Mouse (Mus musculus) adrenal gland, adult 18-20 months (tissue): ENCODE results near the gene Alkbh4. TPM values are rescaled to one million over a fixed set of nuclear protein-coding genes. Genes with fewer than 3 reads are reported as not detected.
"Not testable (repeated sequence)": the region's sequence is repeated elsewhere in the genome, so short reads cannot be mapped to it uniquely, and the experiment has no call there.

ENCODE experiments used
- DNase-seq, 2 experiments: peaks; one replicate each; pipeline ENCODE4 v3.0.0; 2021 to 2022; ENCODE audit warnings: low spot score in 2 of 2
- total RNA-seq, 2 experiments: library from RNA; stranded (reverse); gene quantifications; 1 replicate in 1 of 2; 2 replicates in 1 of 2; pipeline ENCODE4 v1.2.3; 2021

Gene Alkbh4
- total RNA-seq, 2 experiments from 2014 or later: 8.3 to 8.5 TPM

- DNase-seq: no peak
Measured at GRCm38 (mm10) chr5:136140057-136140482, 4.1 kb downstream of the Alkbh4 start.

GRCm38 (mm10) chr5:136142746-136143145 lies 6.8 kb downstream of the Alkbh4 start:
- DNase-seq: no peak

GRCm38 (mm10) chr5:136143161-136143755 lies 7.3 kb downstream of the Alkbh4 start:
- DNase-seq: no peak

- DNase-seq: no peak
Measured at GRCm38 (mm10) chr5:136144606-136145430, 8.9 kb downstream of the Alkbh4 start.

GRCm38 (mm10) chr5:136146936-136147335 lies 11.0 kb downstream of the Alkbh4 start:
- no peak for DNase-seq

GRCm38 (mm10) chr5:136147704-136148103 lies 11.8 kb downstream of the Alkbh4 start:
- DNase-seq: no peak

GRCm38 (mm10) chr5:136149134-136149576 lies 13.2 kb downstream of the Alkbh4 start:
- not testable (repeated sequence) for DNase-seq

GRCm38 (mm10) chr5:136152365-136152764 lies 16.4 kb downstream of the Alkbh4 start:
- no peak for DNase-seq

GRCm38 (mm10) chr5:136155399-136155798 lies 19.5 kb downstream of the Alkbh4 start:
- no peak for DNase-seq

- DNase-seq: not testable (repeated sequence)
Measured at GRCm38 (mm10) chr5:136160084-136160483, 24.1 kb downstream of the Alkbh4 start.

GRCm38 (mm10) chr5:136163807-136164474 lies 28.0 kb downstream of the Alkbh4 start:
- no peak for DNase-seq

GRCm38 (mm10) chr5:136165246-136165645 lies 29.3 kb downstream of the Alkbh4 start:
- DNase-seq: no peak

GRCm38 (mm10) chr5:136167296-136167695 lies 31.4 kb downstream of the Alkbh4 start:
- no peak for DNase-seq

GRCm38 (mm10) chr5:136168071-136168470 lies 32.1 kb downstream of the Alkbh4 start:
- no peak for DNase-seq

- DNase-seq: peak in 1 of 2 experiments; percentile 18
Measured at GRCm38 (mm10) chr5:136169626-136170511, 33.9 kb downstream of the Alkbh4 start.

- DNase-seq: peak; percentile 62 to 74
Measured at GRCm38 (mm10) chr5:136170512-136171362, 34.8 kb downstream of the Alkbh4 start, which contains the start of gene Orai2. Orai2 (minus strand) TSS chr5:136170713.

GRCm38 (mm10) chr5:136171363-136172341 lies 35.7 kb downstream of the Alkbh4 start:
- no peak for DNase-seq

GRCm38 (mm10) chr5:136172939-136173338 lies 37.0 kb downstream of the Alkbh4 start:
- no peak for DNase-seq
